Mouse (Mus musculus) hindbrain, embryonic 16.5 days (tissue): ENCODE data around the gene Itsn1. TPM values are rescaled to one million over a fixed set of nuclear protein-coding genes. Genes with fewer than 3 reads are reported as not detected.

Experiments
- ATAC-seq: fragments of 200-750 bp; cut with Nextera tagmentation; 2 replicates; pipeline ENCODE4 v1.8.0; 2017; ENCODE audit warnings: moderate TSS enrichment, moderate library complexity
- H3K27ac ChIP-seq: fragments of 300-500 bp; sonication (generic); 2 replicates; pipeline ENCODE4 v1.5.1; 2014; ENCODE audit warnings: low read depth, mild to moderate bottlenecking, control low read depth, low read length, moderate library complexity
- H3K27me3 ChIP-seq: fragments of 300-500 bp; sonication (generic); replicated peaks from 2 replicates; pipeline ENCODE4 v1.6.1; 2014; ENCODE audit warnings: low read length; ENCODE audit not compliant: control insufficient read depth, insufficient read depth
- H3K36me3 ChIP-seq: fragments of 300-500 bp; sonication (generic); 2 replicates; pipeline ENCODE4 v1.6.1; 2014; ENCODE audit warnings: mild to moderate bottlenecking, low read length, moderate library complexity, mixed read lengths; ENCODE audit not compliant: control insufficient read depth, insufficient read depth
- H3K4me1 ChIP-seq: fragments of 300-500 bp; sonication (generic); 2 replicates; pipeline ENCODE4 v1.6.1; 2014; ENCODE audit warnings: low read depth, low read length; ENCODE audit not compliant: control insufficient read depth, insufficient read depth
- H3K4me2 ChIP-seq: fragments of 300-500 bp; sonication (generic); 2 replicates; pipeline ENCODE4 v1.6.1; 2014; ENCODE audit warnings: mild to moderate bottlenecking, low read length, control low read depth, moderate library complexity
- H3K4me3 ChIP-seq: fragments of 300-500 bp; sonication (generic); 2 replicates; pipeline ENCODE4 v1.5.1; 2014; ENCODE audit warnings: mild to moderate bottlenecking, low read length, control low read depth, moderate library complexity
- H3K9ac ChIP-seq: fragments of 300-500 bp; sonication (generic); 2 replicates; pipeline ENCODE4 v1.6.1; 2014; ENCODE audit warnings: low read depth, mild to moderate bottlenecking, control low read depth, low read length, moderate library complexity
- H3K9me3 ChIP-seq: fragments of 300-500 bp; sonication (generic); 2 replicates; pipeline ENCODE4 v1.6.1; 2014; ENCODE audit warnings: mild to moderate bottlenecking, low read length, moderate library complexity; ENCODE audit not compliant: control insufficient read depth
- WGBS: fragments of 180-500 bp; shearing (Covaris S2); extraction: QIAGEN DNeasy Blood & Tissue Kit; methylation state at CpG from one replicate; pipeline ENCODE4 v1.1.7; 2014; 5-methylcytosine and 5-hydroxymethylcytosine counted together
- polyA plus RNA-seq: library from polyadenylated mRNA; unstranded; fragments of >200 nt; fragmentation: Nextera tagmentation; extraction: Ambion mirVana; gene quantifications from 2 replicates; pipeline ENCODE4 v1.2.1, GENCODE M21; 2015

Itsn1 gene
- 49.6 and 52.7 TPM in 2 replicates for polyA plus RNA-seq

GRCm38 (mm10) chr16:91729066-91729482 lies at the start of gene Itsn1:
Gene Itsn1 (plus strand): TSS chr16:91729281.
- H3K36me3 ChIP-seq, result no peaks in the 10 kb centered on the region
- no peaks in the 10 kb centered on the region for H3K27me3 ChIP-seq
- ATAC-seq, result peak; percentile 95
- H3K4me1 ChIP-seq, result peaks cover 26% of the 10 kb centered on the region
- peak within 1 kb of the TSS; percentile 64 for H3K4me2 ChIP-seq
- H3K9me3 ChIP-seq, result no peaks in the 10 kb centered on the region
- H3K9ac ChIP-seq, result peak within 1 kb of the TSS; percentile 94
- H3K4me3 ChIP-seq, result peak within 1 kb of the TSS; percentile 94
- peak within 1 kb of the TSS; percentile 96 for H3K27ac ChIP-seq
- under 1% methylated on average over 32 of the region's 33 CpGs for WGBS

- Histone ChIP-seq H3K4me3 (no peak overlapping the region), H3K4me1 (no peaks in the 10 kb centered on the region), H3K36me3 (peaks cover 42% of the 10 kb centered on the region), H3K27me3 (no peaks in the 10 kb centered on the region), H3K9ac (no peak overlapping the region), H3K4me2 (no peak overlapping the region), H3K9me3 (no peaks in the 10 kb centered on the region), H3K27ac (no peak overlapping the region)
- WGBS, result 88% methylated on average over 5 of the region's 5 CpGs
- ATAC-seq, result no peak
These were observed 48.4 kb upstream of the Itsn1 start for GRCm38 (mm10) chr16:91680656-91681055.

- Histone ChIP-seq H3K36me3 (peaks cover 21% of the 10 kb centered on the region), H3K9ac (no peak overlapping the region), H3K27ac (no peak overlapping the region), H3K9me3 (no peaks in the 10 kb centered on the region), H3K4me3 (no peak overlapping the region), H3K4me2 (no peak overlapping the region), H3K4me1 (peaks cover 13% of the 10 kb centered on the region), H3K27me3 (no peaks in the 10 kb centered on the region)
- no peak for ATAC-seq
- WGBS, result 91% methylated on average over 5 of the region's 5 CpGs
These were observed 43.6 kb upstream of the Itsn1 start for GRCm38 (mm10) chr16:91685526-91685925.

- no peak for ATAC-seq
- H3K4me3 ChIP-seq, result no peak overlapping the region
- H3K4me2 ChIP-seq, result no peak overlapping the region
- no peak overlapping the region for H3K9ac ChIP-seq
- no peak overlapping the region for H3K27ac ChIP-seq
- peaks cover 22% of the 10 kb centered on the region for H3K36me3 ChIP-seq
- WGBS, result 90% methylated on average over 5 of the region's 5 CpGs
- H3K9me3 ChIP-seq, result no peaks in the 10 kb centered on the region
- H3K4me1 ChIP-seq, result peaks cover 13% of the 10 kb centered on the region
- no peaks in the 10 kb centered on the region for H3K27me3 ChIP-seq
These were observed 42.7 kb upstream of the Itsn1 start for GRCm38 (mm10) chr16:91686369-91686768.

GRCm38 (mm10) chr16:91688023-91688618 lies 41.0 kb upstream of the Itsn1 start:
- peak overlapping the region; percentile 97 for H3K9ac ChIP-seq
- 2% methylated on average over 38 of the region's 51 CpGs for WGBS
- H3K27me3 ChIP-seq, result no peaks in the 10 kb centered on the region
- peaks cover 13% of the 10 kb centered on the region for H3K4me1 ChIP-seq
- no peaks in the 10 kb centered on the region for H3K9me3 ChIP-seq
- peak overlapping the region; percentile 87 for H3K27ac ChIP-seq
- H3K36me3 ChIP-seq, result peaks cover 16% of the 10 kb centered on the region; the same call in 1 of the 2 replicates
- H3K4me2 ChIP-seq, result peak overlapping the region; percentile 77
- peak; percentile 51; the same call in 1 of the 2 replicates for ATAC-seq
- peak overlapping the region; percentile 90 for H3K4me3 ChIP-seq

- ATAC-seq, result peak; percentile 99
- H3K4me2 ChIP-seq, result peak within 1 kb of the TSS; percentile 77
- no peaks in the 10 kb centered on the region for H3K9me3 ChIP-seq
- peak within 1 kb of the TSS; percentile 97 for H3K9ac ChIP-seq
- H3K36me3 ChIP-seq, result peaks cover 13% of the 10 kb centered on the region; the same call in 1 of the 2 replicates
- H3K27me3 ChIP-seq, result no peaks in the 10 kb centered on the region
- peak within 1 kb of the TSS; percentile 90 for H3K4me3 ChIP-seq
- 1% methylated on average over 43 of the region's 71 CpGs for WGBS
- peaks cover 13% of the 10 kb centered on the region for H3K4me1 ChIP-seq
- H3K27ac ChIP-seq, result peak within 1 kb of the TSS; percentile 87
These were observed 40.3 kb upstream of the Itsn1 start, which contains the start of gene Donson for GRCm38 (mm10) chr16:91688619-91689334. Gene Donson (minus strand): TSS chr16:91688770.

- Histone ChIP-seq H3K4me2 (no peak overlapping the region), H3K27ac (no peak overlapping the region), H3K9ac (no peak overlapping the region), H3K4me1 (peaks cover 13% of the 10 kb centered on the region), H3K27me3 (no peaks in the 10 kb centered on the region), H3K9me3 (no peaks in the 10 kb centered on the region), H3K4me3 (no peak overlapping the region), H3K36me3 (peaks cover 8% of the 10 kb centered on the region; the same call in 1 of the 2 replicates)
- WGBS, result 46% methylated on average over 7 of the region's 7 CpGs
- no peak for ATAC-seq
These were observed 39.3 kb upstream of the Itsn1 start for GRCm38 (mm10) chr16:91689791-91690190.

- peaks cover 17% of the 10 kb centered on the region for H3K36me3 ChIP-seq
- peak; percentile 94 for ATAC-seq
- 36% methylated on average over 14 of the region's 14 CpGs for WGBS
- no peak overlapping the region for H3K9ac ChIP-seq
- no peak overlapping the region for H3K27ac ChIP-seq
- H3K27me3 ChIP-seq, result no peaks in the 10 kb centered on the region
- H3K4me2 ChIP-seq, result no peak overlapping the region
- no peak overlapping the region for H3K4me3 ChIP-seq
- no peaks in the 10 kb centered on the region for H3K9me3 ChIP-seq
- peaks cover 3% of the 10 kb centered on the region for H3K4me1 ChIP-seq
These were observed 34.5 kb upstream of the Itsn1 start for GRCm38 (mm10) chr16:91694455-91695084.
